Mouse (Mus musculus) small intestine, adult 2 months (tissue): ENCODE measurements at regions not wholly inside any gene's neighbourhood (a gene's known extent, or its start where the extent isn't known, plus 50 kb on each side); places are given as distances from the start of the nearest gene placed in this dataset.

Experiments used
- H3K27ac ChIP-seq: fragments of 200-500 bp; 2 replicates; pipeline ENCODE4 v1.5.1; 2012; ENCODE audit warnings: low read depth, low read length, control low read depth, inconsistent platforms; ENCODE audit not compliant: insufficient read depth
- H3K27me3 ChIP-seq: fragments of 200-500 bp; 2 replicates; pipeline ENCODE4 v1.6.1; 2012; ENCODE audit warnings: mild to moderate bottlenecking, moderate library complexity, low read length, inconsistent platforms; ENCODE audit not compliant: control insufficient read depth, insufficient read depth
- H3K36me3 ChIP-seq: fragments of 200-500 bp; 2 replicates; pipeline ENCODE4 v1.6.1; 2012; ENCODE audit warnings: mild to moderate bottlenecking, low read length, control low read depth, inconsistent platforms; ENCODE audit not compliant: control insufficient read depth, insufficient read depth
- H3K4me1 ChIP-seq: fragments of 200-500 bp; 2 replicates; pipeline ENCODE4 v1.6.1; 2012; ENCODE audit warnings: low read length, inconsistent platforms, mixed read lengths; ENCODE audit not compliant: control insufficient read depth, insufficient read depth, insufficient read length
- H3K4me3 ChIP-seq: fragments of 200-500 bp; 2 replicates; pipeline ENCODE4 v1.5.1; 2012; ENCODE audit warnings: low read depth, mild to moderate bottlenecking, control low read depth, inconsistent platforms, low read length, moderate library complexity
- CTCF ChIP-seq: fragments of 200-500 bp; IDR thresholded peaks from 2 replicates; pipeline ENCODE4 v1.5.1; 2012; ENCODE audit warnings: low read depth, mild to moderate bottlenecking, control low read depth, inconsistent platforms, low read length, moderate library complexity, mixed read lengths; ENCODE audit not compliant: insufficient replicate concordance, insufficient read length; ENCODE audit errors: extremely low read depth
- POLR2A ChIP-seq: fragments of 200-500 bp; IDR thresholded peaks from 2 replicates; pipeline ENCODE4 v1.6.1; 2012; ENCODE audit warnings: low read depth, mild to moderate bottlenecking, control low read depth, inconsistent platforms, low read length, moderate library complexity
- WGBS: fragments of 180-500 bp; shearing (Covaris S2); methylation state at CpG from one replicate; pipeline ENCODE4 v1.1.7; 2018; 5-methylcytosine and 5-hydroxymethylcytosine counted together

- Histone ChIP-seq H3K27me3 (no peaks in the 10 kb centered on the region), H3K27ac (no peak overlapping the region), H3K4me1 (no peaks in the 10 kb centered on the region), H3K36me3 (no peaks in the 10 kb centered on the region), H3K4me3 (no peak overlapping the region)
- TF ChIP-seq CTCF (no peak), POLR2A (no peak)
- 63% methylated on average over 1 of the region's 1 CpGs for WGBS
These were observed 105.6 kb upstream of the Tbx20 start for GRCm38 (mm10) chr9:24879662-24880061.

GRCm38 (mm10) chr9:24884011-24884410, 109.9 kb upstream of the Tbx20 start:
- H3K4me3 ChIP-seq = no peak overlapping the region
- no peaks in the 10 kb centered on the region for H3K4me1 ChIP-seq
- 49% methylated on average over 3 of the region's 3 CpGs for WGBS
- no peak overlapping the region for H3K27ac ChIP-seq
- no peaks in the 10 kb centered on the region for H3K36me3 ChIP-seq
- TF ChIP-seq POLR2A (no peak), CTCF (no peak)
- H3K27me3 ChIP-seq = no peaks in the 10 kb centered on the region

- whole genome bisulfite sequencing = 57% methylated on average over 9 of the region's 9 CpGs
- no peak overlapping the region for H3K27ac ChIP-seq
- no peaks in the 10 kb centered on the region for H3K27me3 ChIP-seq
- H3K4me3 ChIP-seq = no peak overlapping the region
- no peaks in the 10 kb centered on the region for H3K36me3 ChIP-seq
- TF ChIP-seq POLR2A (no peak), CTCF (no peak)
- H3K4me1 ChIP-seq = no peaks in the 10 kb centered on the region
These were observed 114.2 kb upstream of the Tbx20 start for GRCm38 (mm10) chr9:24888282-24888681.

GRCm38 (mm10) chr9:24896498-24897261, 122.6 kb upstream of the Tbx20 start:
- Histone ChIP-seq H3K27me3 (no peaks in the 10 kb centered on the region), H3K36me3 (no peaks in the 10 kb centered on the region), H3K27ac (no peak overlapping the region), H3K4me3 (no peak overlapping the region), H3K4me1 (no peaks in the 10 kb centered on the region)
- 58% methylated on average over 13 of the region's 13 CpGs for WGBS
- TF ChIP-seq POLR2A (no peak), CTCF (no peak)

- Histone ChIP-seq H3K27ac (no peak overlapping the region), H3K4me1 (no peaks in the 10 kb centered on the region), H3K27me3 (no peaks in the 10 kb centered on the region), H3K4me3 (no peak overlapping the region), H3K36me3 (no peaks in the 10 kb centered on the region)
- TF ChIP-seq POLR2A (no peak), CTCF (no peak)
- 41% methylated on average over 7 of the region's 7 CpGs for WGBS
These were observed 125.3 kb upstream of the Tbx20 start for GRCm38 (mm10) chr9:24899206-24899928.

- Histone ChIP-seq H3K27me3 (no peaks in the 10 kb centered on the region), H3K36me3 (no peaks in the 10 kb centered on the region), H3K4me3 (no peak overlapping the region), H3K27ac (no peak overlapping the region), H3K4me1 (no peaks in the 10 kb centered on the region)
- no peak for TF ChIP-seq CTCF
- no peak for TF ChIP-seq POLR2A
- WGBS = 58% methylated on average over 5 of the region's 5 CpGs
These were observed 129.6 kb upstream of the Tbx20 start for GRCm38 (mm10) chr9:24903706-24904105.
